8 mouse cellular contexts compared by ENCODE assay signal in genomic region chr12:79358613-79359218, GRCm38 (mm10).
DNase-seq lines count a peak whose midpoint lies in the region; ATAC-seq and TF ChIP-seq lines count a peak whose summit lies in the region.

No protein-coding gene starts in this region.

- H3K36me3 ChIP-seq in liver, embryonic 14.5 days (replicated peaks; ENCODE audit: control insufficient read depth, insufficient read depth, low read depth): no peaks in the 10 kb centered on the region
- H3K36me3 ChIP-seq in neural tube, embryonic 15.5 days: no peaks in the 10 kb centered on the region

- intact Hi-C loops in heart, postnatal 36 days (cut with DNase I): loop anchor here (1.0 to 10.0 kb wide), 4 partner anchors 254 to 788 kb away; no protein-coding TSS in a partner anchor

- no peak overlapping the region for H3K4me2 ChIP-seq in liver, embryonic 14.5 days (ENCODE audit: low read depth)
- H3K4me2 ChIP-seq in neural tube, embryonic 15.5 days: no peak overlapping the region

- DNase-seq in MEL-GATA-1-ER (ENCODE audit: extremely low read depth, low read depth): peak; percentile 68
- peak; percentile 3 for DNase-seq in c-Kit-negative CD71-positive TER-119-positive erythroid progenitor cells, embryonic 14.5 days (ENCODE audit: low read depth, low spot score)
- peak; percentile 37 to 64 for DNase-seq in heart, postnatal 36 days
- peak; percentile 65 to 72 for DNase-seq in kidney, postnatal 36 days
- peak; percentile 55 to 60 (median 56) for DNase-seq in liver, embryonic 14.5 days (ENCODE audit: low read depth in 3 of 3, low spot score in 3 of 3)
- no peak for DNase-seq in ovary, adult 18-20 months (ENCODE audit: low spot score)

- H3K4me3 ChIP-seq in liver, embryonic 14.5 days (ENCODE audit: insufficient read depth in 1 of 2, low read depth in 2 of 2, low read length in 2 of 2): no peak overlapping the region
- H3K4me3 ChIP-seq in neural tube, embryonic 15.5 days (replicated peaks): no peak overlapping the region

- 0 out of 2 replicates have a peak, but pooled peaks have one; percentile 54 for ATAC-seq in erythroid progenitor cell, adult 5-6 weeks (replicated peaks; ENCODE audit: low FRiP score, poor library complexity, severe bottlenecking)
- ATAC-seq in liver, embryonic 14.5 days (ENCODE audit: insufficient read depth): peak; percentile 65; the same call in 1 of the 2 replicates
- ATAC-seq in neural tube, embryonic 15.5 days (ENCODE audit: low FRiP score): peak; percentile 90

- no peaks in the 10 kb centered on the region for H3K4me1 ChIP-seq in liver, embryonic 14.5 days (replicated peaks; ENCODE audit: control insufficient read depth in 2 of 2, insufficient read depth in 2 of 2, low read length in 1 of 2)
- 0 out of 2 replicates have a peak, but pooled peaks cover under 1% of the 10 kb centered on the region for H3K4me1 ChIP-seq in neural tube, embryonic 15.5 days

- H3K9me3 ChIP-seq in liver, embryonic 14.5 days (ENCODE audit: control insufficient read depth, low read length): no peaks in the 10 kb centered on the region
- H3K9me3 ChIP-seq in neural tube, embryonic 15.5 days (replicated peaks): no peaks in the 10 kb centered on the region

- WGBS in liver, embryonic 14.5 days (ENCODE audit: insufficient replicate concordance): 20% methylated on average over 10 of the region's 10 CpGs
- WGBS in neural tube, embryonic 15.5 days: 20% methylated on average over 10 of the region's 10 CpGs

- no peak overlapping the region for H3K9ac ChIP-seq in liver, embryonic 14.5 days (replicated peaks)
- no peak overlapping the region for H3K9ac ChIP-seq in neural tube, embryonic 15.5 days (replicated peaks)

- no peak for TF ChIP-seq EP300 in liver, embryonic 14.5 days (IDR thresholded peaks at IDR 0.05; ENCODE audit: low read depth)

- peak; percentile 58 for TF ChIP-seq CTCF in liver, embryonic 14.5 days (IDR thresholded peaks at IDR 0.05; ENCODE audit: low read depth)

- H3K27me3 ChIP-seq in liver, embryonic 14.5 days (ENCODE audit: control insufficient read depth, insufficient read depth, low read length): no peaks in the 10 kb centered on the region
- no peaks in the 10 kb centered on the region for H3K27me3 ChIP-seq in neural tube, embryonic 15.5 days (replicated peaks)

- H3K27ac ChIP-seq in liver, embryonic 14.5 days: no peak overlapping the region
- H3K27ac ChIP-seq in neural tube, embryonic 15.5 days (replicated peaks): no peak overlapping the region
